Mouse (Mus musculus): ENCODE measurements around the gene Gon7. TPM values are rescaled to one million over a fixed set of nuclear protein-coding genes. Genes with fewer than 3 reads are reported as not detected.
A peak's percentile ranks its signal among the peaks of the same experiment; 100 is the strongest.

The Gon7 gene
- polyA plus RNA-seq, 1 experiment = 11.1 TPM

- H3K27ac ChIP-seq (ENCODE audit: control insufficient read depth, insufficient read depth, low read depth, low read length, poor library complexity) = no peak overlapping the region
- 59% methylated on average over 3 of the region's 3 CpGs for WGBS
- no peak overlapping the region for H3K4me3 ChIP-seq (replicated peaks; ENCODE audit: control insufficient read depth, low read depth, low read length)
- TF ChIP-seq CTCF (IDR thresholded peaks at IDR 0.05; ENCODE audit: control insufficient read depth, insufficient read depth, low read length) (no peak), POLR2A (IDR thresholded peaks at IDR 0.05; ENCODE audit: borderline replicate concordance, control insufficient read depth, low read depth, low read length) (no peak)
- peaks cover 2% of the 10 kb centered on the region; the same call in 1 of the 2 replicates for H3K4me1 ChIP-seq (ENCODE audit: control insufficient read depth, insufficient read depth, low read length)
Observed at GRCm38 (mm10) chr12:102740285-102740684, 17.3 kb downstream of the Gon7 start.

- WGBS = 78% methylated on average over 5 of the region's 5 CpGs
- TF ChIP-seq CTCF (IDR thresholded peaks at IDR 0.05; ENCODE audit: control insufficient read depth, insufficient read depth, low read length) (no peak), POLR2A (IDR thresholded peaks at IDR 0.05; ENCODE audit: borderline replicate concordance, control insufficient read depth, low read depth, low read length) (no peak)
- H3K4me1 ChIP-seq (ENCODE audit: control insufficient read depth, insufficient read depth, low read length) = no peaks in the 10 kb centered on the region
Observed at GRCm38 (mm10) chr12:102739096-102739495, 18.5 kb downstream of the Gon7 start.

GRCm38 (mm10) chr12:102733381-102733780, 24.2 kb downstream of the Gon7 start:
- H3K27ac ChIP-seq (ENCODE audit: control insufficient read depth, insufficient read depth, low read depth, low read length, poor library complexity) = no peak overlapping the region
- no peaks in the 10 kb centered on the region; the same call in 1 of the 2 replicates for H3K4me1 ChIP-seq (ENCODE audit: control insufficient read depth, insufficient read depth, low read length)
- no peak for TF ChIP-seq POLR2A (IDR thresholded peaks at IDR 0.05; ENCODE audit: borderline replicate concordance, control insufficient read depth, low read depth, low read length)
- peak; percentile 83 for TF ChIP-seq CTCF (IDR thresholded peaks at IDR 0.05; ENCODE audit: control insufficient read depth, insufficient read depth, low read length)
- no peak overlapping the region for H3K4me3 ChIP-seq (replicated peaks; ENCODE audit: control insufficient read depth, low read depth, low read length)
- WGBS = 10% methylated on average over 5 of the region's 5 CpGs

More at GRCm38 (mm10) chr12:102739096-102739495, 18.5 kb downstream of the Gon7 start:
- no peak overlapping the region for H3K27ac ChIP-seq (ENCODE audit: control insufficient read depth, insufficient read depth, low read depth, low read length, poor library complexity)
- no peak overlapping the region for H3K4me3 ChIP-seq (replicated peaks; ENCODE audit: control insufficient read depth, low read depth, low read length)

- Histone ChIP-seq H3K27ac (ENCODE audit: control insufficient read depth, insufficient read depth, low read depth, low read length, poor library complexity) (no peak overlapping the region), H3K4me1 (ENCODE audit: control insufficient read depth, insufficient read depth, low read length) (no peaks in the 10 kb centered on the region; the same call in 1 of the 2 replicates), H3K4me3 (replicated peaks; ENCODE audit: control insufficient read depth, low read depth, low read length) (no peak overlapping the region)
- TF ChIP-seq POLR2A (IDR thresholded peaks at IDR 0.05; ENCODE audit: borderline replicate concordance, control insufficient read depth, low read depth, low read length) = no peak
- TF ChIP-seq CTCF (IDR thresholded peaks at IDR 0.05; ENCODE audit: control insufficient read depth, insufficient read depth, low read length) = no peak
- 45% methylated on average over 16 of the region's 16 CpGs for WGBS
Observed at GRCm38 (mm10) chr12:102730798-102731619, 26.6 kb downstream of the Gon7 start.

- H3K27ac ChIP-seq (ENCODE audit: control insufficient read depth, insufficient read depth, low read depth, low read length, poor library complexity) = no peak overlapping the region
- WGBS = 43% methylated on average over 26 of the region's 26 CpGs
- no peaks in the 10 kb centered on the region; the same call in 1 of the 2 replicates for H3K4me1 ChIP-seq (ENCODE audit: control insufficient read depth, insufficient read depth, low read length)
- no peak overlapping the region for H3K4me3 ChIP-seq (replicated peaks; ENCODE audit: control insufficient read depth, low read depth, low read length)
- TF ChIP-seq POLR2A (IDR thresholded peaks at IDR 0.05; ENCODE audit: borderline replicate concordance, control insufficient read depth, low read depth, low read length) (no peak), CTCF (IDR thresholded peaks at IDR 0.05; ENCODE audit: control insufficient read depth, insufficient read depth, low read length) (no peak)
Observed at GRCm38 (mm10) chr12:102729855-102730797, 27.5 kb downstream of the Gon7 start.

- WGBS = 59% methylated on average over 7 of the region's 7 CpGs
- Histone ChIP-seq H3K27ac (ENCODE audit: control insufficient read depth, insufficient read depth, low read depth, low read length, poor library complexity) (no peak overlapping the region), H3K4me1 (ENCODE audit: control insufficient read depth, insufficient read depth, low read length) (no peaks in the 10 kb centered on the region; the same call in 1 of the 2 replicates), H3K4me3 (replicated peaks; ENCODE audit: control insufficient read depth, low read depth, low read length) (no peak overlapping the region)
- no peak for TF ChIP-seq POLR2A (IDR thresholded peaks at IDR 0.05; ENCODE audit: borderline replicate concordance, control insufficient read depth, low read depth, low read length)
- no peak for TF ChIP-seq CTCF (IDR thresholded peaks at IDR 0.05; ENCODE audit: control insufficient read depth, insufficient read depth, low read length)
Observed at GRCm38 (mm10) chr12:102725761-102726175, 31.8 kb downstream of the Gon7 start.

- Histone ChIP-seq H3K27ac (ENCODE audit: control insufficient read depth, insufficient read depth, low read depth, low read length, poor library complexity) (no peak overlapping the region), H3K4me1 (ENCODE audit: control insufficient read depth, insufficient read depth, low read length) (no peaks in the 10 kb centered on the region), H3K4me3 (replicated peaks; ENCODE audit: control insufficient read depth, low read depth, low read length) (no peak overlapping the region)
- WGBS = 83% methylated on average over 6 of the region's 6 CpGs
- TF ChIP-seq POLR2A (IDR thresholded peaks at IDR 0.05; ENCODE audit: borderline replicate concordance, control insufficient read depth, low read depth, low read length) (no peak), CTCF (IDR thresholded peaks at IDR 0.05; ENCODE audit: control insufficient read depth, insufficient read depth, low read length) (no peak)
Observed at GRCm38 (mm10) chr12:102725146-102725545, 32.5 kb downstream of the Gon7 start.

GRCm38 (mm10) chr12:102723861-102724260, 33.7 kb downstream of the Gon7 start:
- Histone ChIP-seq H3K4me1 (ENCODE audit: control insufficient read depth, insufficient read depth, low read length) (no peaks in the 10 kb centered on the region), H3K4me3 (replicated peaks; ENCODE audit: control insufficient read depth, low read depth, low read length) (no peak overlapping the region), H3K27ac (ENCODE audit: control insufficient read depth, insufficient read depth, low read depth, low read length, poor library complexity) (no peak overlapping the region)
- 62% methylated on average over 6 of the region's 6 CpGs for WGBS
- TF ChIP-seq POLR2A (IDR thresholded peaks at IDR 0.05; ENCODE audit: borderline replicate concordance, control insufficient read depth, low read depth, low read length) (no peak), CTCF (IDR thresholded peaks at IDR 0.05; ENCODE audit: control insufficient read depth, insufficient read depth, low read length) (no peak)
